Mouse (Mus musculus): Measurements from ENCODE around the gene Rtn4rl1.

GRCm38 (mm10) chr11:75300954-75301353 is 107.4 kb downstream of the Rtn4rl1 start:
- TF ChIP-seq EP300 (IDR thresholded peaks at IDR 0.05; ENCODE audit: insufficient read depth, low read depth, low read length) (no peak), CTCF (IDR thresholded peaks at IDR 0.05; ENCODE audit: low read depth, low read length) (no peak)
